Comparison of ENCODE assay signal across 9 mouse cellular contexts in the genomic region with DNA sequence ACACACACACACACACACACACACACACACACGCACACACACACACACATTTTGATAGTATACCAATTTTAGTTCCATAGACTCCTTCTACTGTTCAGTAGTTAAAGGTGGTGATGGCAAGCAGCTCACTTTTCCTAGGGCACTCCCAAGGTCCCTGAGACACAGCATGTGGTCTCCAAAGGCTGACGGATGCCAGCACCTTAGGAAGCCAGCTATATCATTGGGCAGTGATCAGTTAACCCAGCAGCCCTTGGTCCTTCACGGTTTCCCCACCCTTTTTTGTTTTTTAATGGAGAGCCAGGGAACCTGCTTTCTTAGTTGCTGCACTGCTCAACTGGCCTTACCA. TPM values are rescaled to one million over a fixed set of nuclear protein-coding genes. Genes with fewer than 3 reads are reported as not detected.
DNase-seq lines count a peak whose midpoint lies in the region; ATAC-seq and TF ChIP-seq lines count a peak whose summit lies in the region.
"Had no signal": no experiment of that assay in that cellular context is flagged by ENCODE, and none has a peak within 500 bp of the region (broad histone marks: within the 10 kb centered on the region; RNA-seq: fewer than 3 reads in every experiment).

No protein-coding gene starts in this region.

- H3K27ac ChIP-seq in kidney, embryonic 16.5 days (ENCODE audit: low read length), result peak overlapping the region; percentile 88
- peak overlapping the region; percentile 85 for H3K27ac ChIP-seq in embryonic facial prominence, embryonic 10.5 days (replicated peaks)
- H3K27ac ChIP-seq in embryonic facial prominence, embryonic 15.5 days (replicated peaks), result peak overlapping the region; percentile 80
- H3K27ac ChIP-seq in limb, embryonic 13.5 days, result no peak overlapping the region
- H3K27ac ChIP-seq in left cerebral cortex, adult 2 months, result no peak overlapping the region
- H3K27ac ChIP-seq: liver, embryonic 13.5 days had no signal

- 37% methylated on average over 3 of the region's 3 CpGs for WGBS in kidney, embryonic 16.5 days
- WGBS in embryonic facial prominence, embryonic 10.5 days, result 34% methylated on average over 3 of the region's 3 CpGs
- 39% methylated on average over 3 of the region's 3 CpGs for WGBS in embryonic facial prominence, embryonic 15.5 days
- WGBS in limb, embryonic 13.5 days, result 29% methylated on average over 3 of the region's 3 CpGs

- no peaks in the 10 kb centered on the region for H3K36me3 ChIP-seq in kidney, embryonic 16.5 days (ENCODE audit: insufficient read depth, low read length)
- H3K36me3 ChIP-seq in embryonic facial prominence, embryonic 10.5 days (replicated peaks), result no peaks in the 10 kb centered on the region
- H3K36me3 ChIP-seq in embryonic facial prominence, embryonic 15.5 days, result no peaks in the 10 kb centered on the region
- H3K36me3 ChIP-seq in limb, embryonic 13.5 days, result no peaks in the 10 kb centered on the region
- H3K36me3 ChIP-seq: liver, embryonic 13.5 days had no signal

- no peaks in the 10 kb centered on the region for H3K9me3 ChIP-seq in kidney, embryonic 16.5 days (ENCODE audit: low read length)
- H3K9me3 ChIP-seq in embryonic facial prominence, embryonic 10.5 days, result no peaks in the 10 kb centered on the region
- H3K9me3 ChIP-seq in embryonic facial prominence, embryonic 15.5 days (replicated peaks), result no peaks in the 10 kb centered on the region
- no peaks in the 10 kb centered on the region for H3K9me3 ChIP-seq in limb, embryonic 13.5 days
- H3K9me3 ChIP-seq: liver, embryonic 13.5 days had no signal

- no peaks in the 10 kb centered on the region for H3K27me3 ChIP-seq in kidney, embryonic 16.5 days (ENCODE audit: insufficient read depth, low read length)
- no peaks in the 10 kb centered on the region for H3K27me3 ChIP-seq in embryonic facial prominence, embryonic 10.5 days (replicated peaks; ENCODE audit: low read depth, poor library complexity, severe bottlenecking)
- no peaks in the 10 kb centered on the region for H3K27me3 ChIP-seq in embryonic facial prominence, embryonic 15.5 days
- H3K27me3 ChIP-seq in limb, embryonic 13.5 days, result no peaks in the 10 kb centered on the region
- H3K27me3 ChIP-seq: liver, embryonic 13.5 days had no signal

- DNase-seq in kidney, postnatal 10 days, result no peak
- DNase-seq in embryonic facial prominence, embryonic 10.5 days (ENCODE audit: low spot score), result no peak
- DNase-seq in yolk sac, embryonic 10.5 days (ENCODE audit: low spot score), result no peak
- no peak for DNase-seq in left cerebral cortex, adult 2 months (ENCODE audit: extremely low spot score in 1 of 2, low spot score in 2 of 2)
- DNase-seq: liver, embryonic 13.5 days had no signal

- peak overlapping the region; percentile 53 for H3K4me2 ChIP-seq in kidney, embryonic 16.5 days (replicated peaks; ENCODE audit: low read depth, low read length)
- peak overlapping the region; percentile 33 for H3K4me2 ChIP-seq in embryonic facial prominence, embryonic 15.5 days (replicated peaks)
- H3K4me2 ChIP-seq in limb, embryonic 13.5 days (replicated peaks), result peak overlapping the region; percentile 55
- H3K4me2 ChIP-seq: liver, embryonic 13.5 days had no signal

- H3K4me1 ChIP-seq in kidney, embryonic 16.5 days (ENCODE audit: insufficient read depth, low read length), result peaks cover 17% of the 10 kb centered on the region; the same call in 1 of the 2 replicates
- H3K4me1 ChIP-seq in embryonic facial prominence, embryonic 10.5 days, result peaks cover 40% of the 10 kb centered on the region
- 0 out of 2 replicates have a peak, but pooled peaks cover 3% of the 10 kb centered on the region for H3K4me1 ChIP-seq in embryonic facial prominence, embryonic 15.5 days
- H3K4me1 ChIP-seq in limb, embryonic 13.5 days, result peaks cover 22% of the 10 kb centered on the region
- H3K4me1 ChIP-seq: liver, embryonic 13.5 days had no signal

- intact Hi-C loops in left cerebral cortex, adult 2 months (cut with DNase I), result no loop called here

- no peak for TF ChIP-seq CTCF in left cerebral cortex, adult 2 months (IDR thresholded peaks at IDR 0.05)

- peak overlapping the region; percentile 55 for H3K4me3 ChIP-seq in kidney, embryonic 16.5 days (ENCODE audit: low read length)
- H3K4me3 ChIP-seq in embryonic facial prominence, embryonic 10.5 days, result peak overlapping the region; percentile 41
- H3K4me3 ChIP-seq in embryonic facial prominence, embryonic 15.5 days (replicated peaks), result 0 out of 2 replicates have a peak overlapping the region, but pooled peaks have one; percentile 32
- H3K4me3 ChIP-seq in limb, embryonic 13.5 days, result peak overlapping the region; percentile 37; the same call in 1 of the 2 replicates
- H3K4me3 ChIP-seq in left cerebral cortex, adult 2 months, result no peak overlapping the region
- H3K4me3 ChIP-seq: liver, embryonic 13.5 days had no signal

- no peak overlapping the region; the same call in 1 of the 2 replicates for H3K9ac ChIP-seq in kidney, embryonic 16.5 days (replicated peaks; ENCODE audit: low read length)
- H3K9ac ChIP-seq in embryonic facial prominence, embryonic 15.5 days, result no peak overlapping the region
- H3K9ac ChIP-seq in limb, embryonic 13.5 days, result no peak overlapping the region
- H3K9ac ChIP-seq: liver, embryonic 13.5 days had no signal

- no peak for ATAC-seq in kidney, embryonic 16.5 days (ENCODE audit: low FRiP score, low TSS enrichment)
- ATAC-seq in embryonic facial prominence, embryonic 15.5 days (ENCODE audit: insufficient number of reproducible peaks, low FRiP score, low TSS enrichment, low read depth), result peak; percentile 55; the same call in 1 of the 2 replicates
- no peak; the same call in 1 of the 2 replicates for ATAC-seq in limb, embryonic 13.5 days (ENCODE audit: low FRiP score, low read depth)

RNA-seq across cellular contexts. Expression of a gene that starts 0.6 kb away (rescaled TPM):
- 8.3 and 8.6 TPM in 2 replicates for polyA plus RNA-seq in kidney, embryonic 16.5 days (2015; fragmentation: Nextera tagmentation; extraction: Ambion mirVana)
- polyA plus RNA-seq in embryonic facial prominence, embryonic 10.5 days (2016; fragmentation: Nextera tagmentation; extraction: Ambion mirVana), result 1.9 and 2.3 TPM in 2 replicates
- 6.2 and 6.4 TPM in 2 replicates for polyA plus RNA-seq in embryonic facial prominence, embryonic 15.5 days (2015; fragmentation: Nextera tagmentation; extraction: Ambion mirVana)
- 1.9 and 2.2 TPM in 2 replicates for polyA plus RNA-seq in limb, embryonic 13.5 days (2015; fragmentation: Nextera tagmentation; extraction: Ambion mirVana)
- total RNA-seq in left cerebral cortex, adult 2 months (2021), result 1 to 10 TPM; 1.2 to 2.5 TPM

RNA-seq across cellular contexts. Expression of a gene that starts 21.1 kb away (rescaled TPM):
- polyA plus RNA-seq in kidney, embryonic 16.5 days (2015; fragmentation: Nextera tagmentation; extraction: Ambion mirVana), result 12.6 and 13.4 TPM in 2 replicates
- polyA plus RNA-seq in embryonic facial prominence, embryonic 10.5 days (2016; fragmentation: Nextera tagmentation; extraction: Ambion mirVana), result 0.31 TPM in 2 replicates
- 7.6 and 8.6 TPM in 2 replicates for polyA plus RNA-seq in embryonic facial prominence, embryonic 15.5 days (2015; fragmentation: Nextera tagmentation; extraction: Ambion mirVana)
- 0.57 and 1.2 TPM in 2 replicates for polyA plus RNA-seq in limb, embryonic 13.5 days (2015; fragmentation: Nextera tagmentation; extraction: Ambion mirVana)
- 10 to 100 TPM in 1 of 2 experiments, 1 to 10 TPM in 1; 3.9 to 11.6 TPM for total RNA-seq in left cerebral cortex, adult 2 months (2021)
- total RNA-seq: adrenal gland, postnatal 36 days had no signal
- polyA plus RNA-seq: liver, embryonic 13.5 days had no signal

Comparison
In these comparisons a context has a peak if more than half of its experiments do, and no peak if none do; other contexts are left out.
1. H3K27ac ChIP-seq: peak in kidney, embryonic 16.5 days (single experiment), embryonic facial prominence, embryonic 10.5 days (single experiment) and embryonic facial prominence, embryonic 15.5 days (single experiment); none in limb, embryonic 13.5 days (single experiment) and left cerebral cortex, adult 2 months (single experiment).
2. Peak in every context shown above with its lines, with median percentiles within 50 percentile points of each other: H3K4me2 ChIP-seq.